Mouse (Mus musculus) liver, embryonic 14.5 days (tissue): ENCODE results near the gene Ubiad1. TPM values are rescaled to one million over a fixed set of nuclear protein-coding genes. Genes with fewer than 3 reads are reported as not detected.

Source experiments
- ATAC-seq: fragments of 200-750 bp; cut with Nextera tagmentation; 2 replicates; pipeline ENCODE4 v1.8.0; 2017; ENCODE audit warnings: moderate number of reproducible peaks, mild to moderate bottlenecking, moderate library complexity; ENCODE audit not compliant: insufficient read depth
- DNase-seq, 3 experiments: peaks; one replicate each; pipeline ENCODE4 v3.0.0-alpha.2; 2012 to 2013; ENCODE audit warnings: low read depth in 3 of 3, low spot score in 3 of 3
- H3K27ac ChIP-seq: fragments of 300-500 bp; sonication (generic); 2 replicates; pipeline ENCODE4 v1.5.1; 2014; ENCODE audit warnings: moderate library complexity, mild to moderate bottlenecking, control low read depth, inconsistent platforms
- H3K27me3 ChIP-seq: fragments of 300-500 bp; sonication (generic); 2 replicates; pipeline ENCODE4 v1.6.1; 2014; ENCODE audit warnings: mild to moderate bottlenecking, low read length, moderate library complexity; ENCODE audit not compliant: control insufficient read depth, insufficient read depth
- H3K36me3 ChIP-seq: fragments of 300-500 bp; sonication (generic); replicated peaks from 2 replicates; pipeline ENCODE4 v1.6.1; 2014; ENCODE audit warnings: low read depth; ENCODE audit not compliant: control insufficient read depth, insufficient read depth
- H3K4me1 ChIP-seq, 2 experiments: fragments of 200-500 bp in 1 of 2; fragments of 300-500 bp in 1 of 2; sonication (generic) in 1 of 2; replicated peaks; 2 replicates each; pipeline ENCODE4 v1.6.1; 2012 to 2014; ENCODE audit warnings: antibody characterized with exemption in 1 of 2, inconsistent platforms in 1 of 2, low read length in 1 of 2; ENCODE audit not compliant: control insufficient read depth in 2 of 2, insufficient read depth in 2 of 2
- H3K4me2 ChIP-seq: fragments of 300-500 bp; sonication (generic); 2 replicates; pipeline ENCODE4 v1.6.1; 2014; ENCODE audit warnings: low read depth, mild to moderate bottlenecking, control low read depth, moderate library complexity
- H3K4me3 ChIP-seq, 2 experiments: fragments of 200-500 bp in 1 of 2; fragments of 300-500 bp in 1 of 2; sonication (generic) in 1 of 2; 2 replicates each; pipeline ENCODE4 v1.5.1; 2012 to 2014; ENCODE audit warnings: low read depth in 2 of 2, low read length in 2 of 2, mild to moderate bottlenecking in 2 of 2, control low read depth in 1 of 2, inconsistent platforms in 1 of 2, moderate library complexity in 1 of 2; ENCODE audit not compliant: insufficient read depth in 1 of 2
- H3K9ac ChIP-seq: fragments of 300-500 bp; sonication (generic); replicated peaks from 2 replicates; pipeline ENCODE4 v1.6.1; 2014; ENCODE audit warnings: mild to moderate bottlenecking, control low read depth, moderate library complexity
- H3K9me3 ChIP-seq: fragments of 300-500 bp; sonication (generic); 2 replicates; pipeline ENCODE4 v1.6.1; 2016; ENCODE audit warnings: low read length, mixed read lengths; ENCODE audit not compliant: control insufficient read depth
- CTCF ChIP-seq: IDR thresholded peaks from 2 replicates; pipeline ENCODE4 v1.5.1; 2016; ENCODE audit warnings: antibody characterized with exemption, low read depth, control low read depth
- EP300 ChIP-seq: IDR thresholded peaks from 2 replicates; pipeline ENCODE4 v1.6.1; 2016; ENCODE audit warnings: antibody characterized with exemption, low read depth
- WGBS: fragments of 180-500 bp; shearing (Covaris S2); extraction: QIAGEN DNeasy Blood & Tissue Kit; methylation state at CpG from one replicate; pipeline ENCODE4 v1.1.7; 2014; ENCODE audit not compliant: insufficient replicate concordance; 5-methylcytosine and 5-hydroxymethylcytosine counted together
- polyA plus RNA-seq, 2 experiments: library from polyadenylated mRNA; depleted of rRNA in 1 of 2; stranded (reverse) in 1 of 2; unstranded in 1 of 2; fragments of >200 nt; fragmentation: Nextera tagmentation in 1 of 2; extraction: Ambion mirVana in 1 of 2; gene quantifications; 2 replicates each; pipeline versions ENCODE4 v1.2.1 to v1.2.3; 2012 to 2014

The Ubiad1 gene
- polyA plus RNA-seq, 2 experiments, result 6.0 to 7.3 TPM

GRCm38 (mm10) chr4:148432488-148432887, 12.1 kb downstream of the Ubiad1 start:
- H3K4me2 ChIP-seq, result no peak overlapping the region
- TF ChIP-seq CTCF, result no peak
- TF ChIP-seq EP300, result no peak
- H3K4me1 ChIP-seq, result peaks cover 0 to 7% of the 10 kb centered on the region in 2 experiments; a peak in 1 of 4 replicates
- 61% methylated on average over 4 of the region's 4 CpGs for WGBS
- no peaks in the 10 kb centered on the region; the same call in 1 of the 2 replicates for H3K36me3 ChIP-seq
- H3K4me3 ChIP-seq, result no peak overlapping the region
- no peaks in the 10 kb centered on the region for H3K27me3 ChIP-seq
- H3K27ac ChIP-seq, result no peak overlapping the region
- no peaks in the 10 kb centered on the region for H3K9me3 ChIP-seq
- no peak for DNase-seq
- ATAC-seq, result no peak
- H3K9ac ChIP-seq, result no peak overlapping the region

DNA sequence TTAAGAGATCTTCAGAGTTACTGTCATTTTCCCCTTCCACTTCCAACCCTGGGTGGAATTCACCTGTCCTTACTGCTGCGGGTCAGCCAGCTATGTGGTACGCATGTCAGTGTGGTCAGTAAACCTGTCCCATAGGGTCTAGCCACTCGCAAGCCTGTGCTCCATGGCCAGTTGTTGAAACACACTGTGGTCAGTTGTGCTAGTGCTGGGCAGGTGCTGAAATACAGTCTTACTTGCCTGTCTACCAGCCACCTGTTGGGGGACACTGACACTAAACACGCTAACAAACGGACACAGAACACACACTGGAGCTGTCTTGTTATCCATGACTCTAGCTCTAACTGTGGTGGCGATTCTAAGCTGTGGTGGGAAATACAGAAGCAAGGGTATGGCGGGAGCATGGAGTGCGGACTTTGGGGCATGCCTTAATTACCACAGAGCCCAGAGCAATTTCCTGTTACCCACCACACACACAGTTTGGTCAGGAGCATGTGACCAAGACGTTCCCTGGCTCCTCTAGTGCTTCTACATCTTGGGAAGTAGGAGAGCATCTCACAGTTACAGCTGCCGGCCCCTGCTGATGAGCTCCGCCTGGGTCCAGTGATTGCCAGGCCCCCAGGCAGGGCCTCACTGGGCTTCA, 13.6 kb downstream of the Ubiad1 start:
- Histone ChIP-seq H3K4me2 (no peak overlapping the region), H3K27me3 (no peaks in the 10 kb centered on the region), H3K36me3 (no peaks in the 10 kb centered on the region; the same call in 1 of the 2 replicates), H3K9me3 (no peaks in the 10 kb centered on the region), H3K27ac (no peak overlapping the region), H3K4me3 (no peak overlapping the region), H3K4me1 (peaks cover 0 to 7% of the 10 kb centered on the region in 2 experiments; a peak in 1 of 4 replicates), H3K9ac (no peak overlapping the region)
- 60% methylated on average over 11 of the region's 11 CpGs for WGBS
- DNase-seq, result no peak
- no peak for TF ChIP-seq CTCF
- TF ChIP-seq EP300, result no peak
- ATAC-seq, result no peak

GRCm38 (mm10) chr4:148429686-148430085, 14.9 kb downstream of the Ubiad1 start:
- Histone ChIP-seq H3K4me3 (no peak overlapping the region), H3K4me1 (peaks cover 0 to 7% of the 10 kb centered on the region in 2 experiments; a peak in 1 of 4 replicates), H3K9ac (no peak overlapping the region), H3K27ac (no peak overlapping the region), H3K27me3 (no peaks in the 10 kb centered on the region), H3K4me2 (no peak overlapping the region), H3K36me3 (no peaks in the 10 kb centered on the region), H3K9me3 (no peaks in the 10 kb centered on the region)
- DNase-seq (peak; percentile 34 to 45 (median 35)), ATAC-seq (peak; percentile 33; the same call in 1 of the 2 replicates)
- TF ChIP-seq CTCF, result peak; percentile 95
- TF ChIP-seq EP300, result no peak
- 24% methylated on average over 6 of the region's 6 CpGs for WGBS

DNA sequence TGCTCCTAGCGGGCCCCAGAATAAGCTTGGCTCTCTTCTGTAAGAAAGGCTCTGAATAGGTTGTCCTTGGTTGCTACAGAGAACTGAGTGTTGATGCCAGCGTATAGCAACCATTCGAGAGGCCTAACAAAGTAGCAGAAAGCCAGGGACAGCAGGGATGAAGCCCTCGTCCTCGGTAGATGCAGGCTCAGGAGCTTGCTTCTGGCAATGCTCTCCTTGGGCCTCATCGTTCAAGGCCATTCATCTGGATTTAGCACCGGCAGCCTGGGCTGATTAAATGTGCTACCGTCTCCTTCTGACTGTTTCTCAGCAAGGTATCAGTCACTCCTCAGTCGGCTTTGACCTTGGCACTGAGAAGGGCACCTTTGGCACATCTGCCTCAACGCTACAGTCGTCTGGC, 15.4 kb downstream of the Ubiad1 start:
- DNase-seq, result no peak
- Histone ChIP-seq H3K36me3 (no peaks in the 10 kb centered on the region), H3K4me1 (peaks cover 0 to 7% of the 10 kb centered on the region in 2 experiments; a peak in 1 of 4 replicates), H3K9ac (no peak overlapping the region), H3K27me3 (no peaks in the 10 kb centered on the region), H3K4me2 (no peak overlapping the region), H3K9me3 (no peaks in the 10 kb centered on the region), H3K27ac (no peak overlapping the region), H3K4me3 (no peak overlapping the region)
- 80% methylated on average over 11 of the region's 11 CpGs for WGBS
- no peak for ATAC-seq
- TF ChIP-seq CTCF (no peak), EP300 (no peak)

DNA sequence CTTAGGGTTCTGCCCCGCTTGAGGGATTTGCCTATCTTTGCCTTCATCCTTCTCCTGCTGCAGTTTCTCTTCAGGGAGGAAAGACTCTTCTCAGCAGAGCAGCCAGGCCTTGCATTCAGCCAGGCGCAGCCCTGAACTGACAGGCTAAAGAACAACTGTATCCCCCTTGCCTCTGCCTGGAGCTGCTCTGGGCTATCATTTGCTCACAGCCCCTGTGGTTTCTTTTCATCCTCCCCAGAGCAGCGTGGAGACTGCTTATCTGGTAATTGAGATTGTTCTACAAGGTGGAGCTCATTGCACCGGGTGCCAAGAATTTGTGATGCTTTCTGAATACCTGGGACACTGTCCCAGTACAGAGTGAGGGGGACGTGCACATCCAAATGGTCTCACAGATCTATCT, 16.0 kb downstream of the Ubiad1 start:
- H3K27me3 ChIP-seq, result no peaks in the 10 kb centered on the region
- 39% methylated on average over 5 of the region's 5 CpGs for WGBS
- no peak overlapping the region for H3K27ac ChIP-seq
- H3K4me1 ChIP-seq, result peaks cover 0 to 7% of the 10 kb centered on the region in 2 experiments; a peak in 1 of 4 replicates
- H3K4me2 ChIP-seq, result no peak overlapping the region
- ATAC-seq (peak; percentile 19; the same call in 1 of the 2 replicates), DNase-seq (no peak)
- H3K9me3 ChIP-seq, result no peaks in the 10 kb centered on the region
- no peak overlapping the region for H3K9ac ChIP-seq
- no peak overlapping the region for H3K4me3 ChIP-seq
- H3K36me3 ChIP-seq, result no peaks in the 10 kb centered on the region
- no peak for TF ChIP-seq EP300
- no peak for TF ChIP-seq CTCF
